Mouse (Mus musculus) frontal cortex, postnatal 25 days (tissue): ENCODE results near the gene A730049H05Rik.

Experiments used
- DNase-seq, 2 experiments: peaks; one replicate each; pipeline ENCODE4 v3.0.0; 2022; ENCODE audit warnings: low spot score in 2 of 2

Gene A730049H05Rik

DNA sequence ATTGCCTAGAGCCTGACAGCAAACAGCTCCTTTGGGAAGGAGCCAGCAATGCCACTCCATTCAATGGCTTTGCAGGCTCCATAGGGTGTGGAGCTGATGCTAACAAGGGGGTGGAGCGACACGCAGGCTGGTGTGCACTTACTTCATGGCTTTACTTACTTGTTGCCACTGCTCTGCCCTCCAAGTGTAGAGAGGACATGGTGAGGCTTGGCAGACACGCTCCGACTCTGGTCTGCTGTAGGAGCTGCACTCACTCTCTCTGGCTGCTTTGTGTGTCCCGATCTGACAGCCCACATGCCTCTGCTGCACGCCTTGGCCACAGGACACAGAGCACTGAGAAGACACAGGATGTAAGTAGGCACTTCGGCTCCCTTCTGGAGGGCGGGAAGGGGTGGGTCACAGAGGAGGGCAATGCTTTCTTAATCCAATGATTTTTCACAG, at the start of gene A730049H05Rik:
TSS of gene A730049H05Rik (plus strand) at position 168 of the 441 bp plus-strand sequence.
- no peak for DNase-seq

- DNase-seq, result no peak
Measured at GRCm38 (mm10) chr6:92776356-92776755, 39.9 kb upstream of the A730049H05Rik start.

DNA sequence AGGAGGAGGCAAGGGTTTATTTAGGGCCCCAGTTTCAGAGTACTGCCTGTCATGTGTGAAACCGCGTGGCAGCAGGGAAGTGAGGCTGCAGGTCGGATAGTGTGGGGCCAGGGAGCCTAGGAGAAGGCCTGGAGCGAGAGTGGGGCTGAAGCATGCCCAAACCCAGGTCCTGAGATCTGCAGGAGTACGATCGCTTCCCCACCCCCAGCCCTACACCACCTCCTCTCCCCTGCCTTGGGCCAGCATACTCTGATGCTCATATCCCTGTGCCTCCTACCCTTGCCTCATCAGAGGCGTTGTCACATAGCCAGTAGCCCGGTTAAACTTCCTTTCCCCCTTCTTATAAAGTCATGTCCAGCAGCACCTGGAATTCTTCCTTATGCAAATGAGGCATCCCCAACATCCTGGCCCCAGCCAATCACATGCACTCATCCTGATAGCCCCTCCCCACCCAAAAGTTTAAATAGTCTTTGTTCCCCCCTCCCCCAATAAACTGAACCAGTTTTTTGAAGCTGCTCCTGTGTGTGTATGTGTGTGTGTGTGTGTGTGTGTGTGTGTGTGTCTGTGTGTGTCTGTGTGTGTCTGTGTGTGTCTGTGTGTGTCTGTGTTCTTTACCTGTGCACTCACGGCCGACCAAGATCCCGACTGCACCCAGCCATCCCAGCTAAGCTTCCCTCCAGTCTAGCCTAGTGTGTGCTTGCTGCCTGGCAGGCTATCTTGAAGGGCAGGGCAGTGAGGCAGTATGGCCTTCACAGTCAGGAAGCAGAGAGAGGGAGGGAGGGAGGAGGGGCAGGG, 36.9 kb upstream of the A730049H05Rik start:
- no peak for DNase-seq

GRCm38 (mm10) chr6:92779935-92780205, 36.4 kb upstream of the A730049H05Rik start:
- DNase-seq, result no peak

DNA sequence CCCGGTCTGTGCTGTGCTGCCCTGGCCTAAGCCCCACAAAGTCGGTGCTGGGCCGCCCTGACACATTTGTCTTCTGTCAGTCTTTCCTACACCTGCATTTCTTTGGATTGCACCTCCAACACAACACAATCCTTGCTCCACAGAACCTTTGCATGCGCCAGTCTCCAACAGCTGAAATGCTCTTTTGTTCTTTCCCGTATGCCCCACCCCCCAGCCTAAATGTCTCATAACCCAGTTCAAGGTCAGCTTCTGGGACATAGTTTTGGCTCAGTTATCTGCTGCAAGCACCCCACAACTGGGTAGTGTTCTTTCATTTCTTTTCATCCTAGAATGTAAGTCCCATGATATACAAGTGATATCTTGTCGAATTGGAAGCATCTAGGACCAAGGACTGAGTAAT, 34.8 kb upstream of the A730049H05Rik start:
- DNase-seq, result no peak

GRCm38 (mm10) chr6:92784782-92785181, 31.5 kb upstream of the A730049H05Rik start:
- DNase-seq, result peak; percentile 60 to 72

GRCm38 (mm10) chr6:92786701-92787375, 29.4 kb upstream of the A730049H05Rik start:
- DNase-seq, result no peak

DNA sequence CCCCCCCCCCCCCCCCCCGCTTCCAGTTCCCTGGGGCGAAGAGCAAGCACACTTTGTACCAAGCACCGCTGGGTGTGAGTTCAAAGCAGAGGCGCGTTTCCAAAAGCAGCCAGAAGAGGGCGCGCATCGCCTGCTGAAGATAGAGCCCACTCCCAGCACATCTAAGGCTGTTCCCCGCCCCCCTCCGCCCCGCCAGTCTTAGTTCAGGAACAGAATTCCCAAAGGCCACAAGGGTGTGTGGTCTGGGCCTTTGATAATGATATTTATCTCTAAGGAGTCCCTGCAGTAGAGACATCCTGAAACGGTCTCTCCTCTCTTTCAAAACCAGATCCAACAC, 28.9 kb upstream of the A730049H05Rik start:
- DNase-seq, result peak; percentile 92 to 96

DNA sequence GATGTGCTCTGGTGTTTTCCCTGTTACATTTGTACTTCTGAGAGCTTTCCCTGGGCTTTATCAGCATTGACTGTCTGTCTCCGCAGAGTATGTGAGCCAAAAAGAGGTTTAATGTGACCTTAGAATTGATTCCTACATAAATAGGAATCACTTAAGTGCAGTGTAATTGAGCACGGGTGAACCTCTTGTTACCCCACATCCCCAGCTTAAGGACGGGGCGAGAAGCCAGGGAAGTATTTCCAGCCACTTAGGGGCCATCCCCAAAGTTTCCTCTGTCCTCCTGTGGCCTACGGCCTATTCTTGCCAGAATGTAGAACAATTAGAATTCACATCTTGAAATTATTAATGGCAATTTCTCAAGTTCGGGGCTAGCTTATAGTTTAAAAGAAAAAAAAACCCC, 22.5 kb upstream of the A730049H05Rik start:
- no peak for DNase-seq

- DNase-seq, result no peak
Measured at GRCm38 (mm10) chr6:92801462-92801861, 14.8 kb upstream of the A730049H05Rik start.

DNA sequence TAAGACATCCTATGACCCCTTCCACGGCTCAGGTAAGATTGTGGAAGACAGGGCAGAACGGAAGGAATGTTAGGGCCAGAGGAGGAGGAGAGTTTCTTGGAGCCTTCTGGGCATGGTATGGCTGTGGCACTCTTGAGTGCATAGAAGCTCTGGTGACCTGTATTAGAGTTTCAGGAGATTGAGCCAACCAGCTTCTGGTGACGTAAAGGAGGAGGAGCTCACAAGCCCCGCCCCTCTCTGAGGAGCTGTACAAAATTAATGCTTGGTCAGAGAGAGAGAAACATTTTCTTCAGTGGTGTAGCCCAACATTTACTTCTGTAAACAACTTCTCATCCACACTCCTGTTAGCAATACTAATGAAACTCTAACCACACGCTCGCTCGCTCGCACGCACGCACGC, 13.9 kb upstream of the A730049H05Rik start:
- DNase-seq, result no peak

GRCm38 (mm10) chr6:92803213-92803612, 13.1 kb upstream of the A730049H05Rik start:
- DNase-seq, result no peak

GRCm38 (mm10) chr6:92804254-92804971, 11.9 kb upstream of the A730049H05Rik start:
- no peak for DNase-seq

GRCm38 (mm10) chr6:92809818-92810217, 6.5 kb upstream of the A730049H05Rik start:
- no peak for DNase-seq

GRCm38 (mm10) chr6:92810628-92811027, 5.7 kb upstream of the A730049H05Rik start:
- DNase-seq, result no peak

GRCm38 (mm10) chr6:92811566-92811965, 4.7 kb upstream of the A730049H05Rik start:
- DNase-seq, result no peak

DNA sequence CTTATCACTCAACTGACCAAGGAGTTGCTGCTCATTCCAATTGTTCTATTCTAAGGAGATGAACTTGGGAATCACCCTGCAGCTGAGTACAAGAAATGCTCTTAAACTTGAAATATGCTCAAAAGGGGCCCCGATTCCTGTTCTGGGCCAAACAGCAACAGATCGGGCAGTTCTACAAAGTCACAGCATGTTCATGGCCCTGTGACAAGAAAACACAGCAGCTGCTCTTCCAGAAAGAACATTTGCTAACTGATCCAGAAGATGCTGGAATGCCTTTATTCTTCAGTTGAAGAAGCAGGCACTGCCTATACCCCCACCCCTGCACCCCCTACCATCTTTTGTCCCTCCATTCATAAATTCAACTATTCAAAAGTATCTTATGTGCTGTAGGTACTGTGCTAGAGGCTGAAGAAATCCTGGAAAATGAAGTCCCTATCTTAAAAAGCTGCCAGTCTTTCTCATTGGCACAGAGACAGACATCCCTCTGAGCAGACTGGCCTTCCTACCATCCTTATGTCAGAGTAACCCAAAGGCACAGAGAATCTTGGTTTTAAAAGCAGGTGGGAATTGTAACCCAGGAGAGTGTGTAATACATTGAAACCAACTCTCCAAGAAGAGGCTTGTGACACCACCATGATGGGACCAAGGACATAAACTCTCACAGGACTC, 3.4 kb upstream of the A730049H05Rik start:
- no peak for DNase-seq

DNA sequence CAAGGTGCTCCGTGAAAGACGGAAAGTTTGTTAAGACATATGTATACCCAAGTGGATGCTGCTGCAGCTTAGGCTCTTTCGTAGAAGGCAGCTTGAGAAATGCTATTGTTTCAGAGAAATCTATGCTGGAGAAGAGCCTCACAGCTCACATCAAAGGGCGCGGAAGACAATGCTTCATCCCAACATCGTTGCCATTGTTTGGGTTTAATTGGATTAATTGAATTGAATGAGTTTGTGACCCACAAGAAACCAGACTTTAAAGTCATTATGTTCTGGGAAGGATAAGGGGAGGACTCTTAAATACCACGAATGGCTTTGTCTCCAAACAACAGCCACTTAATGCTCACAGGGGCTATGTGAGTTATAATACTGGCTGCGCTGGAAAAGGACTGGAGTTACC, 1.4 kb downstream of the A730049H05Rik start:
- no peak for DNase-seq

DNA sequence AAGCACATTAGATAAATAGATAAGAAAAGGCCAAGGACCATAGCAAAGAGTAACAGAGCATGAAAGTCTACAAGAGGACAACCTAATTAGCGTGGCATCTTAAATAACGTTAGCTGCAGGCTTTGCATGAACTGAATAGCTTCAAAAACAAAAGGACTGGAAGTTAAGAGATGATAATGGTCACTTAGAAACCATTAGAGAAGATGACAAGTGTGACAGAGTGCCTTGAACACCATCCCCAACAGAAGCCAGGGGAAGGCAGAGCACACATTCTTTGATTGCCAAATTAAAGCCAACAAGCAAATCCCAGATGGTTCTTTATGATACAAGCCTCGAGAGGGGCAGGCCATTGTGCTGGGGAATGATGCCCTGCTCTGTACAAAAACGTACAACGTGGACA, 5.3 kb downstream of the A730049H05Rik start:
- no peak for DNase-seq

DNA sequence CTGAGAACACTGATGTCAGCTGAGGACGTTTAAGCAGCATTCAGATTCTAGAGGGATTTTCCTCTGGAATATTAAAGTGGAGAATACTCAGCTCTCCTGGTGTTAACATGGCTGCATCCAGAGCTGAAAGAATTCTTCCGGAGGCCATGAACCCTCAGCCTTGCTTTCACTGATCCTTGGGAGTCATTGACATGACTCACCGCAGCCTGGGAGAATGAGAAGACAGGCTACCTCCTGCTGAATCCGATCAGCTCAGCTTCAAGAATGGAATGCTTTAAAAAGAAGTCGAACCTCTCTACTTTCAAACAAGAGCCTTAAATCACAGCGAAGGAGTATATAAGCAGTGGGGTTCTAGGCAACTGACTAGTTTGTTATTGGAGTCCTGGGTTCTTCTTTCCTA, 5.7 kb downstream of the A730049H05Rik start:
- no peak for DNase-seq

GRCm38 (mm10) chr6:92823991-92824390, 7.7 kb downstream of the A730049H05Rik start:
- no peak for DNase-seq

- no peak for DNase-seq
Measured at GRCm38 (mm10) chr6:92826561-92826960, 10.3 kb downstream of the A730049H05Rik start.
